Mouse (Mus musculus) megakaryocyte, embryonic 14.5 days (primary cell): ENCODE measurements around the gene Stk17b. TPM values are rescaled to one million over a fixed set of nuclear protein-coding genes. Genes with fewer than 3 reads are reported as not detected.
A peak's percentile ranks its signal among the peaks of the same experiment; 100 is the strongest.

Source experiments
- H3K27me3 ChIP-seq: replicated peaks from 2 replicates; pipeline ENCODE3; 2012; ENCODE audit warnings: inconsistent platforms
- H3K36me3 ChIP-seq: replicated peaks from 2 replicates; pipeline ENCODE3; 2012; ENCODE audit warnings: low read length, inconsistent platforms, mixed read lengths
- H3K4me1 ChIP-seq: 2 replicates; pipeline ENCODE4 v1.6.1; 2012; ENCODE audit warnings: inconsistent platforms
- H3K4me3 ChIP-seq: replicated peaks from 2 replicates; pipeline ENCODE3; 2012; ENCODE audit warnings: moderate library complexity, mild to moderate bottlenecking, inconsistent platforms
- H3K9me3 ChIP-seq: 2 replicates; pipeline ENCODE4 v1.6.1; 2012; ENCODE audit warnings: inconsistent platforms
- GATA1 ChIP-seq: IDR thresholded peaks from 3 replicates; pipeline ENCODE4 v1.6.1; 2012; ENCODE audit warnings: mixed read lengths, low read length, inconsistent platforms, borderline replicate concordance
- polyA plus RNA-seq: library from polyadenylated mRNA; stranded (reverse); fragments of >175 nt; gene quantifications from 2 replicates; pipeline ENCODE4 v1.2.3, GENCODE M21; 2012; ENCODE audit warnings: low replicate concordance; ENCODE audit not compliant: insufficient read depth

Stk17b gene
- polyA plus RNA-seq, 1 experiment, result 1.4 TPM

GRCm38 (mm10) chr1:53706431-53707361, 78.3 kb downstream of the Stk17b start, which contains the start of gene Dnah7a:
Dnah7a (minus strand) TSS chr1:53706784.
- no peak for TF ChIP-seq GATA1
- no peaks in the 10 kb centered on the region for H3K36me3 ChIP-seq
- H3K4me3 ChIP-seq, result peak within 1 kb of the TSS; percentile 90
- no peaks in the 10 kb centered on the region for H3K9me3 ChIP-seq
- H3K4me1 ChIP-seq, result peaks cover 10% of the 10 kb centered on the region
- peaks cover 9% of the 10 kb centered on the region for H3K27me3 ChIP-seq

Other genes with a start within 250 kb of the Stk17b start
- not detected in 2 replicates for gene Dnah7a, start 78.4 kb downstream of the Stk17b start, polyA plus RNA-seq